Mouse (Mus musculus) cerebellum, postnatal 36 days (tissue): ENCODE measurements at regions not wholly inside any gene's neighbourhood (a gene's known extent, or its start where the extent isn't known, plus 50 kb on each side); places are given as distances from the start of the nearest gene placed in this dataset.

Experiments used
- DNase-seq, 2 experiments: peaks; one replicate each; pipeline ENCODE4 v3.0.0; 2021 to 2022; ENCODE audit warnings: mixed read lengths in 2 of 2

- no peak for DNase-seq
Measured at GRCm38 (mm10) chr14:46514262-46514932, 123.9 kb upstream of the Bmp4 start.

- DNase-seq = no peak
Measured at GRCm38 (mm10) chr14:46512118-46512517, 121.6 kb upstream of the Bmp4 start.

- no peak for DNase-seq
Measured at GRCm38 (mm10) chr14:46508871-46509270, 118.4 kb upstream of the Bmp4 start.

GRCm38 (mm10) chr14:46505266-46505665, 114.8 kb upstream of the Bmp4 start:
- DNase-seq = no peak

GRCm38 (mm10) chr14:46491601-46492000, 101.1 kb upstream of the Bmp4 start:
- no peak for DNase-seq

GRCm38 (mm10) chr14:46491182-46491581, 100.7 kb upstream of the Bmp4 start:
- DNase-seq = no peak

- no peak for DNase-seq
Measured at GRCm38 (mm10) chr14:46487551-46487950, 97.1 kb upstream of the Bmp4 start.

- DNase-seq = no peak
Measured at GRCm38 (mm10) chr14:46480396-46480795, 89.9 kb upstream of the Bmp4 start.

GRCm38 (mm10) chr14:46475945-46476344, 85.5 kb upstream of the Bmp4 start:
- DNase-seq = no peak

- DNase-seq = no peak
Measured at GRCm38 (mm10) chr14:46462967-46463366, 72.5 kb upstream of the Bmp4 start.

GRCm38 (mm10) chr14:46461960-46462359, 71.5 kb upstream of the Bmp4 start:
- DNase-seq = no peak

- no peak for DNase-seq
Measured at GRCm38 (mm10) chr14:46454500-46454899, 64.0 kb upstream of the Bmp4 start.

GRCm38 (mm10) chr14:46441696-46442095, 51.2 kb upstream of the Bmp4 start:
- no peak for DNase-seq
